Mouse (Mus musculus) kidney, postnatal 14 days (tissue): ENCODE data around the gene Capn7.

Experiments
- DNase-seq: peaks from one replicate; pipeline ENCODE4 v3.0.0; 2022; ENCODE audit warnings: mixed read lengths

Capn7 gene

DNA sequence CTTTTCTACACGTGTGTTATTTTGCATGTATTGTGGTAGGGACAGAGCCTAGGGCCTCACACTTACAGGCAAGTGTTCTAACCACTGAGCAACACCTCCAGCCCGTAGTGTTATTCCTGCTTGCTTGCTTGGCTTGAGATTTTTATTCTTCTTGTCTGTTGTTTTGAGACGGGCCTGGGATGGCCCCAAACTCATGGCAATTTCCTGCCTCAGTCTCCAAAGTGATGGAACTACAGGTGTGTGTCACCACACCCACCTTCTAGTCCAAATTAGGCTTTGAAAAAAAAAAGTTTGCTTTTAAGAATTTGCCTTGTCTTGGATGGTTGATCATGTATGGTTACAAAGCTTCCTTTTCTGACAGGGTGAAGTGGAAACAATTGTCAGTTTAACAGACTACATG lies 80.0 kb downstream of the Capn7 start:
- no peak for DNase-seq

DNA sequence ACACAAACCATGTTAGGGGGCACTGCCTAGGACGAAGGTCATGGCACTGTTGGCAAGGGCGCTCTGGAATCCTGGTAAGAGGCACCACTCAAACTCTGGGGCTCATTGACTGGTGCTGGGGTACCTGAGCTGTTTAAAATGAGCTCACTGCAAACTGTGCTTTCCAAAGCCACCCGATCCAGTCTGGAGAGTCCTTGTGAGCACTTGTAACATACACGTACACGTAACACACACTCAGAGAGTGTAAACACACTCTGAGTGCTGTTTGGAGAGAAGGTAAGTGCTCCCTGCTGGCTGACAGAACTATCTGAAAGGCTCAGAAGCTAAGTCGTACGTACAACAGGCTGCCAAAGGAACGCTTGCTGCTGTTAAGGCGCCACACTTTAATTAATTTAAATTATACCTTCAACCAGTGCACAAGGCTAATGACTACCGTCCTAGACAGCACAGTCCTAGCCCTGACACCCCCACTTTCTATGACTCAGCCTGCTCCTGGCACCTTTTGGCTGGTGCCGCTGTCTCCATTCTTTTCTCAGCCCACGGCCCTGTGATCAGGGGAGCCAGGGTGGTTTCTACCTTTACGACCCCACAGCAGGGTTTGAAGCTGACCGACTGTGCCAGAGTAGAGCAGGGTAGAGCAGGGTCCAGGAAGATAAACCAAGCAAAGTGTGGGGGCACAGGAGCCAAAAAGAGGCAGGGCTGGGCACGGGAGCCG lies 80.6 kb downstream of the Capn7 start:
- no peak for DNase-seq

DNA sequence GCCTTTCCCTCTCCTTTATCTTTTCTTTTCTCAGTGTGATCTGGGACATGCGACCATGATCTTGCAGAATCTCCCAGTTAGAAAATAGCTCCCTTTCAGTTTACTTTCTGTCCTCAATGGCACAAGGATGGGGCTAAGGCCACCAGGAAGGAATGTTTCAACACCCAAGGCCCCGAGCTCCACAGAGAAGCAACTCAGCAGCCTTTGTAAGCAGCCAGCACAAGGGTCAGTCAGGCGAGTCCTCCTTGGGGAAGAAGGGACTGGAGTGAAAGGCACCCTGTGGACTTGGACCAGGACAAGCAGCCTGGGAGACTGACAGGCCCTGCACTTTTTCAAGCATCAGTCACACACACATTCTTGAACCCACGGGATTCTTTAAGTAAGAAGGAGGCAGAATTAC lies 82.8 kb downstream of the Capn7 start:
- peak; percentile 70 for DNase-seq

DNA sequence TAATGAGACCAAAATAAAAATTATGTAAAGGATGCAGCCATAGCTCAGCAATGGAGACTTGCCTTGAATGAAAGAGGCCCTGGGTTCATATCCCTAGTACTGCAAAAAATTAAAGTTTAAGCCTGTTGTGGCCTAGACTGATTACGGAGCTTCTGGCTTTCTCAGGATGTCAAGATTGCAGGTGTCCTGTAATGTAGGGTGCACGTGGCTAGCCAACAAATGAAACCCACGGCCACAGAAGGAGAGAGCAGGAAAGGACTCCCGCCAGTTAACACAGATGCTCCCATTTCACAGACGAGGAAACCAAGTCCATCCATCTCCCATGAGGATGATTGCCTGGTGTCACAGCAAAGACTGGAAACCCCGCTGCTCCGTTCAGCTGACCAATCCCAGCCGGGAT lies 83.7 kb downstream of the Capn7 start:
- no peak for DNase-seq

DNA sequence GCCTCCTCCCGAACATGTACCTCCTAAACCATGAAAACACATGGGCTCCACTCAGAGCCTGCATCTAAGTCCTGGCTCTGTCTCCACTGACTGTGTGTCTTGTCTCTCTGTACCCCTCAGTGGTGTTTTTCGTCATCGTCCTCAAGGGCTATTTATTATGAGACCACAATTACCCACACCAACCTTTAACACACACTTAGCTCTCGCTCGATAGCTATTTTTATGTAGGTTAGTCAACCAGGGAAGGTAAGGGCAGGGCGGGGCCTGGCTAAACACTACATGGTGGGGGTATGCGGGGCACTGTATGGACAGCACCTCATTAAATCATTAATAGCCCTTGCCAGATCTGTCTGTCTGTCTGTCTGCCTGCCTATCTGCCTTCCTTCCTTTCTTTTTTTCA lies 84.1 kb downstream of the Capn7 start:
- no peak for DNase-seq

DNA sequence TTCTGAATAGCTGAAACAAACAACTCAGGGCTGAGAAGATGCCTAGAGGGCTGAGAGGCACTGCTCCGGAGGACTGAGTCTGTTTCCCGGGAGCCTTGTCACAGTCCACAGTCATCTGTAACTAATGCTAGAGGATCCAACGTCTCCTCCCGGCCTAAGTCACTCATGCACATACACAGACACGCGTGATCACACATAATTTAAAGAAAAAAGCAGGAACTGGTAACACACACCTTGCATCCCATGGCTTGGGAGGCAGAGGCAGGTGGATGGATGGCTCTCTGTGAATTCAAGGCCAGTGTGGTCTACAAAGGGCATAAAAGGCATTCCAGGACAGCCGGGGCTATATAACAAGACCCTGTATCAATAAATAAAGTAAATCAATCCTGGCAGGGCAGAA lies 84.5 kb downstream of the Capn7 start:
- no peak for DNase-seq
